Mouse (Mus musculus): ENCODE measurements around the gene Ggt5. TPM values are rescaled to one million over a fixed set of nuclear protein-coding genes. Genes with fewer than 3 reads are reported as not detected.
A peak's percentile ranks its signal among the peaks of the same experiment; 100 is the strongest.

The Ggt5 gene
- polyA plus RNA-seq, 1 experiment from 2014 or later, result 0.77 TPM

DNA sequence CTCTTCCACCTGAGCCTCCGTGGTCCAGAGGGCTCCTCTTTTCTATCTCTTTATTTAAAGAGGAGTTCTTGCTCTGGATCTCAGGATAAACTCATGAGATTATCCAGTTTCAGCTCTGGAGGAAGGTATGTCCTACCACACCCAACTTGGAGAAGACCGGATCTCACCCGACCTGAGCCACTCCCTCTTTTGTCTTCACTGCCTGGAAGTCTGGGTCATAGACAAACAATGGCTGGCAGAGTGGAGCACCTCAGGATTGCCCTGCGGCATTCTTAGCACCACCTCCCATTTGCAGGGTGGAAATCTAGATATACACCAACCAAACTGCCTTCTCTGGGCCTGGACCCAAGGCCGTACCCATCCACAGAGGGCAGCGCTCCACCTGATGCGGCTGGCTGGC is 59.9 kb downstream of the Ggt5 start:
- Histone ChIP-seq H3K4me1 (peaks cover 6% of the 10 kb centered on the region), H3K27ac (replicated peaks) (no peak overlapping the region), H3K27me3 (replicated peaks; ENCODE audit: low read depth, poor library complexity, severe bottlenecking) (no peaks in the 10 kb centered on the region), H3K9me3 (no peaks in the 10 kb centered on the region), H3K4me3 (no peak overlapping the region), H3K36me3 (replicated peaks) (peaks cover 91% of the 10 kb centered on the region)
- WGBS, result 92% methylated on average over 7 of the region's 7 CpGs
- no peak for DNase-seq (ENCODE audit: low spot score)

DNA sequence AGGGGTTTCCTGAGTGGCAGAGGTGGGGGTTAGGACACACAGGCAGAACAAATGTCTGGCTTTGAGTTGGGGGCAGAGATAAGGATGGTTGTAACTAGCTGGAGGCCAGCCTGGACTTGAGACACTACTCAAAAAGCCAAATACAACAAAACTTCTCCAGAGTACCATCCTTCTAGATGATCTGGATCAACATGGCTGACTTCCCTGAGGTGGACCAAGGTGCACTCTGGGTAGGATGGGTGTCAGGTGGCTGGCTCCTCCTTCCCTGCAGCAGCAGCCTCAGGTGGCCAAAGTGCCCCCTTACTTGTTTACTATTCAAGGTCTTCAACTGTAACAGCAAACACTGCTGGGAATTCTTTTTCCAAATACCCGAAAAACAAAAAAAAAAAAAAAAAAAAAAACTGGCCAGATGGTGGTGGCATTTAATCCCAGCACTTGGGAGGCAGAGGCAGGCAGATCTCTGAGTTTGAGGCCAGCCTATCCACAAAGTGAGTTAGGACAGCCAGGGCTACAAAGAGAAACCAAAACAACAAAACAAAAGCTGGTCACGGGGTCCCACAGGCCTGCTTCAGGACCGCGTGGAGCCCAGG is 60.4 kb downstream of the Ggt5 start:
- no peak for DNase-seq (ENCODE audit: low spot score)
- peaks cover 1% of the 10 kb centered on the region for H3K4me1 ChIP-seq
- no peaks in the 10 kb centered on the region for H3K27me3 ChIP-seq (replicated peaks; ENCODE audit: low read depth, poor library complexity, severe bottlenecking)
- H3K4me3 ChIP-seq, result no peak overlapping the region
- H3K9me3 ChIP-seq, result no peaks in the 10 kb centered on the region
- H3K36me3 ChIP-seq (replicated peaks), result peaks cover 96% of the 10 kb centered on the region
- WGBS, result 93% methylated on average over 4 of the region's 4 CpGs
- no peak overlapping the region for H3K27ac ChIP-seq (replicated peaks)

DNA sequence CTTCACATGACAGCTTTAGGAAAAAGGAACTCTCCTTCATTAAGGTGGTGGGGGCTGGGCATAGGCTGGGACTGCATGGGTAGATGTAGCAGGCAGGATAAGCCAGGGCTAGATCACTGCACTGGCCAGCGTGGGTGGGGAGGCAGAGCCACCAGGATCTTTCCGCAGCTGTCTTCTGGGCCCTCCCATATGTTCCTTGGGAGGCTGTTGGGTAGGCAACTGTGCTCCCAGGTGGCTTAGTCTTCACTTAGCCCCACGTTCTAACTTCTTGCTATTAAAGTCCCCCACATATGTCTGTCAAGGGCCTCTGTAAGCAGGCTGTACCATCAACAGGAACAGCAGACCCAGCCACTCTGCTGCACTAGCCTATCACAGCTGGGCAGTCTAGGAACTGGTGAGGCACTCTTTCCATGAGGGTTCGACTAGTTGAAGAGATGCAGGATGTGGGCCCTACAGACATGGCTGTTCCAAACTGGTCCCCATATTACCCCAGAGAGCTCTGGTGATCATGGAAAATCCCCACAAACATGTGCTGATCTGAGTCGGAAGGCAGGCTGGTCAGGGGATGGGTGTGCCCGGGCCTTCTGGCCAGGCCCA is 61.3 kb downstream of the Ggt5 start:
- Histone ChIP-seq H3K27ac (replicated peaks) (no peak overlapping the region), H3K4me3 (no peak overlapping the region), H3K27me3 (replicated peaks; ENCODE audit: low read depth, poor library complexity, severe bottlenecking) (no peaks in the 10 kb centered on the region), H3K36me3 (replicated peaks) (peaks cover 100% of the 10 kb centered on the region), H3K4me1 (no peaks in the 10 kb centered on the region), H3K9me3 (no peaks in the 10 kb centered on the region)
- WGBS, result 92% methylated on average over 6 of the region's 6 CpGs
- DNase-seq (ENCODE audit: low spot score), result no peak

DNA sequence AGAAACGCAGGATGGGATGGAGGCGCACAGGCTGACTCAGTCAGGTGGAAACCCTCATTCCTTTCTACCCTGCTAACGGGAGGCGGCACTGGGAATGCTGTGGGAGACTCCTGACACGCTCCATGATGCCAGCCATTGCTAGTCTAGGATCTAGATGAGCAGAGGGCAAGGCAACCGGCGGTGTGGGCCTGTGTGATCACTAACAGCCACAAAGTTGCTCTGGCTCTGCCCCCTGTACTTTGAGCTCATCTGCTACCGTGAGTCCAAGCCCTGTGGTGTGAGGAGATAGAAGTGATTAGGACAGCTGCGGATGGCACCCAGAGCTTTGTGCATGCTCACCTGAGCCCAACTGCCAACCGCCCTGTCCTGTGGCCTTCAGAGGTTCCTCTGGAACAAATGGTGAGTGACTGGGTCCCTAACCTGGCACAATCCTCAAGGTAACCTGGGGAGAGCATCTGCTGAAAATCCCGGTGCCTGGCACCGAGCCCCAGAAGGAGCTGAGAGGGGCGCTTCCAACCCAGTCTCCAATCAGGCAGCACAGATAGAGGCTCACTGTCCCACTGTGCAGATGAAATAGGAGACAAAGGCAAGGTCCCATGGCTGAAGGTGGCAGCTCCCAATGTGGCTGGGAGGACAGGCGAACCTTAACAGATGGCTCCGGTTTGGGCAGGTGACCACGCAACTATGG is 62.4 kb downstream of the Ggt5 start:
- H3K4me1 ChIP-seq, result no peaks in the 10 kb centered on the region
- DNase-seq (ENCODE audit: low spot score), result no peak
- WGBS, result 95% methylated on average over 16 of the region's 16 CpGs
- no peak overlapping the region for H3K27ac ChIP-seq (replicated peaks)
- H3K27me3 ChIP-seq (replicated peaks; ENCODE audit: low read depth, poor library complexity, severe bottlenecking), result no peaks in the 10 kb centered on the region
- no peak overlapping the region for H3K4me3 ChIP-seq
- peaks cover 100% of the 10 kb centered on the region for H3K36me3 ChIP-seq (replicated peaks)
- no peaks in the 10 kb centered on the region for H3K9me3 ChIP-seq

DNA sequence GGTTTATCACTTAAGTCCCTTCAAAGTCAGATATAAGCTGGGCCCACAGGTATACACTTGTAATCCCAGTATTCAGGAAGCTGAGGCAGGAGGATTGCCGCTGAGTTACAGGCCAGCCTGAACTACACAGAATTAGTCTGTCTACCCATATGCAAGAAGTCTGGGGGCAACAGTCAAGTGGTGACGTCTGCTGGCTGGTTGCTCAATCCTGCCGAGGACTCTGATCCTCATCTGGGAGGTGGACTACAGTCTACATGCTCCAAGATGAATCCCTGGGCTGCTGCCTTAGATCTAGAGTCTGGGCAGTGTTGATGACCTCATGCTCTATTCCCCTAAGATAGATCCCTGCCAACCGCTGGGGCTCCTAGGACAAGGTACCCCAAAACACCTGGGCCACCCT is 64.9 kb downstream of the Ggt5 start:
- 91% methylated on average over 4 of the region's 4 CpGs for WGBS
- no peak overlapping the region for H3K27ac ChIP-seq (replicated peaks)
- DNase-seq (ENCODE audit: low spot score), result no peak
- H3K36me3 ChIP-seq (replicated peaks), result peaks cover 100% of the 10 kb centered on the region
- no peaks in the 10 kb centered on the region; the same call in 1 of the 2 replicates for H3K4me1 ChIP-seq
- no peaks in the 10 kb centered on the region for H3K27me3 ChIP-seq (replicated peaks; ENCODE audit: low read depth, poor library complexity, severe bottlenecking)
- no peaks in the 10 kb centered on the region for H3K9me3 ChIP-seq
- no peak overlapping the region for H3K4me3 ChIP-seq

DNA sequence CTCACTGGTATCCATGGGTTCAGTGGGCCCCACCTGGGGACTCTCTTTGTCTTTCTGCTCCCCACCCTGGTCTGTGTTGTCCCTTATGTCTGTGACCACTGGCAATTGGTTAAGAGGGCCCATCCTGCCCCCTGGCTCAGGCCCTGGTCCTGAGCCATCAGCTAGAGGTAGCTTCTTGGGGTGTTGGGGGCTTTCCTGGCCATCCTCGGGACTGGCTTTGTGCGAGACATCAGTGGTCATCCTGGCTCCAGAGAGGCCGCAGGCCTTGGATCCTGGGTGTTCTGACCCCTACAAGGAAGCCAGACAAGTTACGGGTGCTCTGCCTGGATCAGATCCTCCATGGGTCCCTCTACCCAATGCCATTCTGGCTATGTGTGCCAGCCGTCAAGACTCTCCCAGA is 68.0 kb downstream of the Ggt5 start:
- no peak overlapping the region for H3K27ac ChIP-seq (replicated peaks)
- 93% methylated on average over 5 of the region's 5 CpGs for WGBS

DNA sequence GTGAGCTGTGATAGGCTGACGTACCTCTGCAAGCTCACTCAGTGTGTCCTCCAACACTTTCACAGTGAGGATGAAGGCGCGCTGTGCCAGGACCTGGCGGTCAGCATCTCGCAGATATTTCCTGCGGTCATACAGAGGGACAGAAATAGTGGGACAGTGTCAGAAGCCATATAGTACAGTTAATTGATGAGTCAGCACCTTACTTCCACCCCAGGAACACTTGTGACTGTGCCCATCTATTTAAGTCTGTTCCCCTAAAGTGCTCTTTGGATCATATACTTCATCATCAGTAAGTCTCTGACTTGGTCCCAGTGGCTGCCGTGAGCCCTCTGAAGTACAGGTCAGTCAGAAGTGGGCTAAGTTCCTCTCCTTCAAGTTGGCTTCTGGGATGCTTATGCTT is 68.6 kb downstream of the Ggt5 start:
- DNase-seq (ENCODE audit: low spot score), result no peak
- H3K36me3 ChIP-seq (replicated peaks), result peaks cover 97% of the 10 kb centered on the region
- no peaks in the 10 kb centered on the region for H3K9me3 ChIP-seq
- H3K4me3 ChIP-seq, result no peak overlapping the region
- no peaks in the 10 kb centered on the region; the same call in 1 of the 2 replicates for H3K4me1 ChIP-seq
- 97% methylated on average over 7 of the region's 7 CpGs for WGBS
- H3K27ac ChIP-seq (replicated peaks), result no peak overlapping the region
- no peaks in the 10 kb centered on the region for H3K27me3 ChIP-seq (replicated peaks; ENCODE audit: low read depth, poor library complexity, severe bottlenecking)

More for the DNA sequence above, 68.0 kb downstream of the Ggt5 start:
- DNase-seq (ENCODE audit: low spot score), result no peak
- Histone ChIP-seq H3K27me3 (replicated peaks; ENCODE audit: low read depth, poor library complexity, severe bottlenecking) (no peaks in the 10 kb centered on the region), H3K9me3 (no peaks in the 10 kb centered on the region), H3K36me3 (replicated peaks) (peaks cover 97% of the 10 kb centered on the region), H3K4me3 (no peak overlapping the region), H3K4me1 (no peaks in the 10 kb centered on the region; the same call in 1 of the 2 replicates)

DNA sequence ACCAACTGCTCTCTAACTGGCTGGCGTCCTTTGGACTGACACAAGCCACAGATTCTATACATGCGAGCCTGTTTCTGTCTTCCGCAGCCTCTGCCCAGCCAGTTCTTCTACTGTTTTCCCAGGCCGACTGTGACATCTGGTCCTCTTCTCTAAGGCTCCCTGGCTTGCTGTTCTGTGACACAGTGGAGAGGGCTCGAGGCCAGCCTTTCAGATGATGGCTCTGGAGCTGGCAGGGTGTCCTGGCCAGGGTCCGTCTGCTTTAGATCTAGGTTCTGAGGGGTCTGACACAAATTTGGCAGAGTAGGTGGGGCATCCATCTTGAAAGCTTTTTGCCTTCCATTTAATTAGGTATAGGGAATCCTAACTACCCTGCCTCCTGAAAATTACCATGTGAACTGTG is 72.2 kb downstream of the Ggt5 start:
- H3K4me3 ChIP-seq, result no peak overlapping the region
- peaks cover 80% of the 10 kb centered on the region for H3K36me3 ChIP-seq (replicated peaks)
- DNase-seq (ENCODE audit: low spot score), result no peak
- peaks cover 6% of the 10 kb centered on the region for H3K4me1 ChIP-seq
- no peaks in the 10 kb centered on the region for H3K9me3 ChIP-seq
- WGBS, result 89% methylated on average over 6 of the region's 6 CpGs
- H3K27me3 ChIP-seq (replicated peaks; ENCODE audit: low read depth, poor library complexity, severe bottlenecking), result peaks cover 4% of the 10 kb centered on the region
- no peak overlapping the region for H3K27ac ChIP-seq (replicated peaks)

DNA sequence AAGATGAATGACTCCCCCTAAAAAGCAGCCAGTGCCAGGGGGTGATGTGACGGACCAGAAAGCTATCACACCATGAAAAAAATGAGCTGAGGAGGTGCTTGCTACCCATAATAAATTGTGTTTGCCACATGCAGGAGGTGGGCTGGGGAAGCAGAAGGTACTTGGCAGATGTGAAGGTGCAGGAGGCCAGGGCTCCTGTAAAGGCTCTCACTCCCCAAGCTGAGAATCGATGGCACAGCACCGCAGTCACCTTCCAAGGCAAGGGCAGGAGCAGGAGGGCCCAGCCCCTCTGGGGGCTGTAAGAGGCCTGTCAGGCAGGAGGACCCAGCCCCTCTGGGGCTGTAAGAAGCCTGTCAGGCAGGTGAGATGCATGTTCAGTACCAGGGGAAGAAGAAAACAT is 72.7 kb downstream of the Ggt5 start:
- Histone ChIP-seq H3K4me1 (peaks cover 11% of the 10 kb centered on the region), H3K4me3 (no peak overlapping the region), H3K36me3 (replicated peaks) (peaks cover 76% of the 10 kb centered on the region), H3K27ac (replicated peaks) (no peak overlapping the region), H3K27me3 (replicated peaks; ENCODE audit: low read depth, poor library complexity, severe bottlenecking) (peaks cover 9% of the 10 kb centered on the region), H3K9me3 (no peaks in the 10 kb centered on the region)
- WGBS, result 95% methylated on average over 3 of the region's 3 CpGs
- DNase-seq (ENCODE audit: low spot score), result no peak

- WGBS, result 88% methylated on average over 4 of the region's 4 CpGs
- Histone ChIP-seq H3K9me3 (no peaks in the 10 kb centered on the region), H3K36me3 (replicated peaks) (peaks cover 69% of the 10 kb centered on the region)
These were observed 73.4 kb downstream of the Ggt5 start for GRCm38 (mm10) chr10:75662575-75662974.

DNA sequence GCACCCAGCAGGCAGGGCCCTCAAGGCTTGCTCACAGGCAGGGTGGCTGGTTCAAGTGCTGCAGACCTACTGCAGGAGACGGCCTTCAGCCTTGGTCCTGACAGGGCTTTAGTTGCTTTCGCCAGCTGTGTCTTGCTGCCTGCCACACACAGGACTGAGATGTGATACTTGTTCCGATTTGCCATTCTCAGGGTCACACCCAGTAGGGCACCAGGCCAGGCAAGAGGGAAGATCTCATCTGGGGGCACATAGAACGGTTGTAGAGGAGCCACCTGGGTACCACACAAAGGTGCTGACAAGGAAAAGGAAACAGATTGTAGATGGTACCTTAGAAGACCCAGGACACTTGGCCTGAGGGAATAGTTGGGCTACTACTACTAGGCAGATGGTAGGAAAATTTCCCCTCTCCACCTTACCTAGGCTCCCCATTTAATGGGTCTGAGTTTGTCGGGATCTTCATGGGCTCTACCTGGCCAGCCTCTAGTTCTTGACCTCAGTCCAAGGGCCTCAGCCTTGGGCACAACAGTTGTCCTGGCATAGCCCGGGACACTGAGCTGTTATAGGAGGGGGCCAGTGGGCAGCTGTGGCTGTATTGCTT is 75.6 kb downstream of the Ggt5 start:
- H3K4me3 ChIP-seq, result no peak overlapping the region
- peaks cover 28% of the 10 kb centered on the region for H3K4me1 ChIP-seq
- WGBS, result 87% methylated on average over 6 of the region's 6 CpGs
- H3K27ac ChIP-seq (replicated peaks), result no peak overlapping the region
- H3K36me3 ChIP-seq (replicated peaks), result peaks cover 57% of the 10 kb centered on the region
- no peaks in the 10 kb centered on the region for H3K9me3 ChIP-seq
- peaks cover 36% of the 10 kb centered on the region for H3K27me3 ChIP-seq (replicated peaks; ENCODE audit: low read depth, poor library complexity, severe bottlenecking)
- no peak for DNase-seq (ENCODE audit: low spot score)

More at GRCm38 (mm10) chr10:75662575-75662974, 73.4 kb downstream of the Ggt5 start:
- H3K4me1 ChIP-seq, result peaks cover 18% of the 10 kb centered on the region
- no peak overlapping the region for H3K4me3 ChIP-seq
- peaks cover 14% of the 10 kb centered on the region for H3K27me3 ChIP-seq (replicated peaks; ENCODE audit: low read depth, poor library complexity, severe bottlenecking)
- no peak for DNase-seq (ENCODE audit: low spot score)
- no peak overlapping the region for H3K27ac ChIP-seq (replicated peaks)

DNA sequence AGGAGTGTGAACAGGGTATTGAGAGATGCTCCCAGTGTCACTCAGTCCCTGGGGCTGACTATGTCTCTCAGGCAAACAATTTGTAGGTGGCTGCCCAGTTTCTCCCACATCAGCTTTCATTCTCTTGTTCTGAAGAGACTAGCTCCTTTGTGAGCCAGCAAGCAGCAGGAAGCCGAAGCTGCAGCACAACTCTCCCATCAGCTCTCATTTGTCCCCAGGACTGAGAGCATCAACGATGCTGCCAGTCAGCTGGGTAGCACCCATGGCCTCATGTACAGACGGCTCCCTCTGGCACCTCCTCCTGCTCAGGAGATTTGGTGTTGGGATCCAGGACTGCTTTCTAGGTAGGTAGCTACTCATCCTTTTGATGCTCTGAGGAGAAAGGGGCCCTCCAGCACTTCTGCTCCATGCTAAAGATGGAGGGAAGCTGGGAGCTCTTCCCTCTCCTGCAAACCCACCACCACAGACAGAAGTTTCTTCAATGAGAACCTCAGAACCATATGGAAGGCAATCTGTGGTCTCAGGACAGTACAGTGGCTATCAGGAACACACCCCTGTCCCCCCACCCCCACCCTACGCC is 77.4 kb downstream of the Ggt5 start:
- no peak for DNase-seq (ENCODE audit: low spot score)
- H3K36me3 ChIP-seq (replicated peaks), result peaks cover 57% of the 10 kb centered on the region
- H3K4me3 ChIP-seq, result peak overlapping the region; percentile 79
- H3K4me1 ChIP-seq, result peaks cover 28% of the 10 kb centered on the region
- peak overlapping the region; percentile 76; the same call in 1 of the 2 replicates for H3K27ac ChIP-seq (replicated peaks)
- H3K9me3 ChIP-seq, result no peaks in the 10 kb centered on the region
- 36% methylated on average over 4 of the region's 4 CpGs for whole genome bisulfite sequencing
- H3K27me3 ChIP-seq (replicated peaks; ENCODE audit: low read depth, poor library complexity, severe bottlenecking), result peaks cover 42% of the 10 kb centered on the region
